Mouse (Mus musculus): ENCODE results near the gene Tlr9. TPM values are rescaled to one million over a fixed set of nuclear protein-coding genes. Genes with fewer than 3 reads are reported as not detected.

The Tlr9 gene
- polyA plus RNA-seq, 1 experiment from 2014 or later, result 0.05 TPM

- H3K4me2 ChIP-seq (replicated peaks; ENCODE audit: low read depth), result no peak overlapping the region
- no peak for ATAC-seq (ENCODE audit: low FRiP score, low TSS enrichment)
- peaks cover 56% of the 10 kb centered on the region for H3K36me3 ChIP-seq (ENCODE audit: control insufficient read depth, insufficient read depth, low read length)
- no peaks in the 10 kb centered on the region for H3K4me1 ChIP-seq (replicated peaks; ENCODE audit: control insufficient read depth, insufficient read depth)
- H3K27ac ChIP-seq (replicated peaks), result no peak overlapping the region
- TF ChIP-seq EP300 (optimal IDR thresholded peaks at IDR 0.05), result no peak
- TF ChIP-seq CTCF (IDR thresholded peaks at IDR 0.05; ENCODE audit: low read depth), result no peak
- H3K9ac ChIP-seq (ENCODE audit: low read length), result no peak overlapping the region
- H3K4me3 ChIP-seq (ENCODE audit: low read depth, low read length), result no peak overlapping the region
- no peak for DNase-seq (ENCODE audit: low spot score)
- 44% methylated on average over 3 of the region's 3 CpGs for WGBS
- no peaks in the 10 kb centered on the region for H3K27me3 ChIP-seq (ENCODE audit: control insufficient read depth, insufficient read depth, low read length)
- H3K9me3 ChIP-seq (ENCODE audit: control insufficient read depth, low read length), result no peaks in the 10 kb centered on the region
Observed at GRCm38 (mm10) chr9:106236818-106237211, 14.4 kb downstream of the Tlr9 start.

- H3K27ac ChIP-seq (replicated peaks), result no peak overlapping the region
- DNase-seq (ENCODE audit: low spot score) (no peak), ATAC-seq (ENCODE audit: low FRiP score, low TSS enrichment) (no peak)
- H3K27me3 ChIP-seq (ENCODE audit: control insufficient read depth, insufficient read depth, low read length), result no peaks in the 10 kb centered on the region
- no peak overlapping the region for H3K9ac ChIP-seq (ENCODE audit: low read length)
- H3K9me3 ChIP-seq (ENCODE audit: control insufficient read depth, low read length), result no peaks in the 10 kb centered on the region
- no peak overlapping the region for H3K4me2 ChIP-seq (replicated peaks; ENCODE audit: low read depth)
- no peaks in the 10 kb centered on the region for H3K4me1 ChIP-seq (replicated peaks; ENCODE audit: control insufficient read depth, insufficient read depth)
- WGBS, result 82% methylated on average over 8 of the region's 8 CpGs
- peaks cover 59% of the 10 kb centered on the region for H3K36me3 ChIP-seq (ENCODE audit: control insufficient read depth, insufficient read depth, low read length)
- no peak overlapping the region for H3K4me3 ChIP-seq (ENCODE audit: low read depth, low read length)
- TF ChIP-seq CTCF (IDR thresholded peaks at IDR 0.05; ENCODE audit: low read depth), result no peak
- no peak for TF ChIP-seq EP300 (optimal IDR thresholded peaks at IDR 0.05)
Observed at GRCm38 (mm10) chr9:106237401-106237800, 15.0 kb downstream of the Tlr9 start.

- Histone ChIP-seq H3K4me3 (ENCODE audit: low read depth, low read length) (no peak overlapping the region), H3K36me3 (ENCODE audit: control insufficient read depth, insufficient read depth, low read length) (peaks cover 59% of the 10 kb centered on the region), H3K9ac (ENCODE audit: low read length) (no peak overlapping the region), H3K27ac (replicated peaks) (no peak overlapping the region), H3K4me1 (replicated peaks; ENCODE audit: control insufficient read depth, insufficient read depth) (no peaks in the 10 kb centered on the region), H3K4me2 (replicated peaks; ENCODE audit: low read depth) (no peak overlapping the region), H3K9me3 (ENCODE audit: control insufficient read depth, low read length) (no peaks in the 10 kb centered on the region), H3K27me3 (ENCODE audit: control insufficient read depth, insufficient read depth, low read length) (no peaks in the 10 kb centered on the region)
- DNase-seq (ENCODE audit: low spot score) (no peak), ATAC-seq (ENCODE audit: low FRiP score, low TSS enrichment) (no peak)
- TF ChIP-seq CTCF (IDR thresholded peaks at IDR 0.05; ENCODE audit: low read depth), result no peak
- no peak for TF ChIP-seq EP300 (optimal IDR thresholded peaks at IDR 0.05)
- 94% methylated on average over 10 of the region's 10 CpGs for WGBS
Observed at GRCm38 (mm10) chr9:106237878-106238277, 15.5 kb downstream of the Tlr9 start.

- H3K36me3 ChIP-seq (ENCODE audit: control insufficient read depth, insufficient read depth, low read length), result peaks cover 38% of the 10 kb centered on the region
- no peak overlapping the region for H3K9ac ChIP-seq (ENCODE audit: low read length)
- H3K4me2 ChIP-seq (replicated peaks; ENCODE audit: low read depth), result no peak overlapping the region
- DNase-seq (ENCODE audit: low spot score) (no peak), ATAC-seq (ENCODE audit: low FRiP score, low TSS enrichment) (no peak)
- no peaks in the 10 kb centered on the region for H3K27me3 ChIP-seq (ENCODE audit: control insufficient read depth, insufficient read depth, low read length)
- H3K27ac ChIP-seq (replicated peaks), result no peak overlapping the region
- no peaks in the 10 kb centered on the region for H3K9me3 ChIP-seq (ENCODE audit: control insufficient read depth, low read length)
- H3K4me3 ChIP-seq (ENCODE audit: low read depth, low read length), result no peak overlapping the region
- WGBS, result 81% methylated on average over 10 of the region's 10 CpGs
- TF ChIP-seq EP300 (optimal IDR thresholded peaks at IDR 0.05) (no peak), CTCF (IDR thresholded peaks at IDR 0.05; ENCODE audit: low read depth) (peak; percentile 13; the same call in 1 of the 2 replicates)
- H3K4me1 ChIP-seq (replicated peaks; ENCODE audit: control insufficient read depth, insufficient read depth), result peaks cover 5% of the 10 kb centered on the region
Observed at GRCm38 (mm10) chr9:106241541-106242164, 19.3 kb downstream of the Tlr9 start.

GRCm38 (mm10) chr9:106242813-106243488 lies 20.6 kb downstream of the Tlr9 start:
- ATAC-seq (ENCODE audit: low FRiP score, low TSS enrichment) (peak; percentile 13; the same call in 1 of the 2 replicates), DNase-seq (ENCODE audit: low spot score) (no peak)
- TF ChIP-seq CTCF (IDR thresholded peaks at IDR 0.05; ENCODE audit: low read depth), result no peak
- no peak for TF ChIP-seq EP300 (optimal IDR thresholded peaks at IDR 0.05)
- Histone ChIP-seq H3K9ac (ENCODE audit: low read length) (no peak overlapping the region), H3K36me3 (ENCODE audit: control insufficient read depth, insufficient read depth, low read length) (peaks cover 31% of the 10 kb centered on the region), H3K4me2 (replicated peaks; ENCODE audit: low read depth) (0 out of 2 replicates have a peak overlapping the region, but pooled peaks have one; percentile 8), H3K4me1 (replicated peaks; ENCODE audit: control insufficient read depth, insufficient read depth) (peaks cover 7% of the 10 kb centered on the region), H3K27me3 (ENCODE audit: control insufficient read depth, insufficient read depth, low read length) (no peaks in the 10 kb centered on the region), H3K9me3 (ENCODE audit: control insufficient read depth, low read length) (no peaks in the 10 kb centered on the region), H3K27ac (replicated peaks) (peak overlapping the region; percentile 20; the same call in 1 of the 2 replicates), H3K4me3 (ENCODE audit: low read depth, low read length) (no peak overlapping the region)
- 55% methylated on average over 19 of the region's 19 CpGs for WGBS

GRCm38 (mm10) chr9:106249550-106249949 lies 27.2 kb downstream of the Tlr9 start:
- TF ChIP-seq CTCF (IDR thresholded peaks at IDR 0.05; ENCODE audit: low read depth) (no peak), EP300 (optimal IDR thresholded peaks at IDR 0.05) (no peak)
- Histone ChIP-seq H3K9ac (ENCODE audit: low read length) (no peak overlapping the region), H3K4me3 (ENCODE audit: low read depth, low read length) (no peak overlapping the region), H3K27ac (replicated peaks) (peak overlapping the region; percentile 89), H3K9me3 (ENCODE audit: control insufficient read depth, low read length) (no peaks in the 10 kb centered on the region), H3K27me3 (ENCODE audit: control insufficient read depth, insufficient read depth, low read length) (no peaks in the 10 kb centered on the region), H3K4me2 (replicated peaks; ENCODE audit: low read depth) (no peak overlapping the region), H3K36me3 (ENCODE audit: control insufficient read depth, insufficient read depth, low read length) (0 out of 2 replicates have a peak, but pooled peaks cover 2% of the 10 kb centered on the region), H3K4me1 (replicated peaks; ENCODE audit: control insufficient read depth, insufficient read depth) (peaks cover 14% of the 10 kb centered on the region)
- DNase-seq (ENCODE audit: low spot score) (peak; percentile 92), ATAC-seq (ENCODE audit: low FRiP score, low TSS enrichment) (peak; percentile 78)
- WGBS, result 53% methylated on average over 11 of the region's 11 CpGs

Data from stomach, postnatal 0 days (tissue).